Mouse (Mus musculus): ENCODE data around the gene Plekha6.

DNA sequence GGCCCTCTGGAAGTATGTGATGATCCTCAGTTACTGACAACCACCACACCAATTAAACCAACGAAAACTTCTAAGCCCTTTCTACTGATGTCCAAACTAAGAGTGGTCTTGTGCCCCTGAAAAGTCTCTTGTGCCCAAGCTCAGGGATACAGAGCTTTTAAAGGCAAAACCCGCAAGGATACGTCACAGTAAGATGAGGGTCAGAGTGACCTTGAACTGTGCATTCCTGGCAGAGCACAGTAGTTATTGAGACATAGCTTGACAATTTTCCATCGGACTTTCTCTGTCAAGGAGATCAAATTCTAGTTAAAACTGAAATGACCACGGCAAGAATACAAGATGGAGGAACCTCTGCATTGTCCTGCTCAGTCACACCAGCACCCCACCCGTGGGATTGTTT, 42.8 kb upstream of the Plekha6 start:
- no peak for TF ChIP-seq CTCF (IDR thresholded peaks at IDR 0.05; ENCODE audit: low read depth, low read length)
- no peak for TF ChIP-seq POLR2AphosphoS5 (IDR thresholded peaks at IDR 0.05; ENCODE audit: insufficient replicate concordance, low read depth, low read length)
- no peak for TF ChIP-seq TAL1 (conservative IDR thresholded peaks at IDR 0.05; ENCODE audit: low read depth, low read length)

Data from G1E (cell line).